Mouse (Mus musculus) limb, embryonic 14.5 days (tissue): ENCODE data around the gene Pmel. TPM values are rescaled to one million over a fixed set of nuclear protein-coding genes. Genes with fewer than 3 reads are reported as not detected.

ENCODE experiments used
- ATAC-seq: fragments of 200-750 bp; cut with Nextera tagmentation; 2 replicates; pipeline ENCODE4 v1.8.0; 2017; ENCODE audit warnings: low read depth, moderate number of reproducible peaks, moderate TSS enrichment; ENCODE audit not compliant: low FRiP score
- DNase-seq: peaks from one replicate; pipeline ENCODE4 v3.0.0-alpha.2; 2015; ENCODE audit warnings: low spot score
- H3K27ac ChIP-seq: fragments of 300-500 bp; sonication (generic); replicated peaks from 2 replicates; pipeline ENCODE4 v1.5.1; 2014; ENCODE audit warnings: low read depth, mild to moderate bottlenecking, low read length, moderate library complexity, mixed read lengths
- H3K27me3 ChIP-seq: fragments of 300-500 bp; sonication (generic); 2 replicates; pipeline ENCODE4 v1.6.1; 2014; ENCODE audit warnings: low read length, mixed read lengths; ENCODE audit not compliant: control insufficient read depth, insufficient read depth
- H3K36me3 ChIP-seq: fragments of 300-500 bp; sonication (generic); 2 replicates; pipeline ENCODE4 v1.6.1; 2014; ENCODE audit warnings: mild to moderate bottlenecking, low read length, moderate library complexity, mixed read lengths; ENCODE audit not compliant: control insufficient read depth, insufficient read depth
- H3K4me1 ChIP-seq: fragments of 300-500 bp; sonication (generic); 2 replicates; pipeline ENCODE4 v1.6.1; 2014; ENCODE audit warnings: antibody characterized with exemption, low read length, mixed read lengths; ENCODE audit not compliant: control insufficient read depth, insufficient read depth
- H3K4me2 ChIP-seq: fragments of 300-500 bp; sonication (generic); replicated peaks from 2 replicates; pipeline ENCODE4 v1.6.1; 2014; ENCODE audit warnings: low read depth, mild to moderate bottlenecking, low read length, moderate library complexity; ENCODE audit not compliant: severe bottlenecking
- H3K4me3 ChIP-seq: fragments of 300-500 bp; sonication (generic); replicated peaks from 2 replicates; pipeline ENCODE4 v1.5.1; 2014; ENCODE audit warnings: low read length
- H3K9ac ChIP-seq: fragments of 300-500 bp; sonication (generic); 2 replicates; pipeline ENCODE4 v1.6.1; 2014; ENCODE audit warnings: mild to moderate bottlenecking, low read depth, low read length, moderate library complexity; ENCODE audit not compliant: severe bottlenecking
- H3K9me3 ChIP-seq: fragments of 300-500 bp; sonication (generic); 2 replicates; pipeline ENCODE4 v1.6.1; 2016; ENCODE audit warnings: low read length; ENCODE audit not compliant: control insufficient read depth
- POLR2A ChIP-seq: fragments of 200-500 bp; IDR thresholded peaks from 2 replicates; pipeline ENCODE4 v1.8.0; 2012; ENCODE audit warnings: inconsistent platforms, mild to moderate bottlenecking, moderate library complexity, borderline replicate concordance; ENCODE audit not compliant: insufficient read depth, insufficient read length; ENCODE audit errors: extremely low read depth
- WGBS: fragments of 180-500 bp; shearing (Covaris S2); extraction: QIAGEN DNeasy Blood & Tissue Kit; methylation state at CpG from one replicate; pipeline ENCODE4 v1.1.7; 2014; 5-methylcytosine and 5-hydroxymethylcytosine counted together
- polyA plus RNA-seq, 2 experiments: library from polyadenylated mRNA; depleted of rRNA in 1 of 2; stranded (reverse) in 1 of 2; unstranded in 1 of 2; fragments of >200 nt; fragmentation: Nextera tagmentation in 1 of 2; extraction: Ambion mirVana in 1 of 2; gene quantifications; 2 replicates each; pipeline versions ENCODE4 v1.2.1 to v1.2.3; 2012 to 2014

Pmel gene
- polyA plus RNA-seq (2012; rRNA removed), result 3.7 and 3.8 TPM in 2 replicates
- 4.6 and 5.5 TPM in 2 replicates for polyA plus RNA-seq (2014; fragmentation: Nextera tagmentation; extraction: Ambion mirVana)

GRCm38 (mm10) chr10:128703895-128704294, at the start of gene Pmel:
TSS of gene Pmel (plus strand) at chr10:128704195.
- Histone ChIP-seq H3K9me3 (no peaks in the 10 kb centered on the region), H3K27ac (peak within 1 kb of the TSS; percentile 93), H3K4me3 (peak within 1 kb of the TSS; percentile 66), H3K4me2 (peak within 1 kb of the TSS; percentile 63), H3K36me3 (peaks cover 44% of the 10 kb centered on the region), H3K4me1 (peaks cover 7% of the 10 kb centered on the region), H3K9ac (peak within 1 kb of the TSS; percentile 70), H3K27me3 (no peaks in the 10 kb centered on the region)
- no peak for TF ChIP-seq POLR2A
- DNase-seq (no peak), ATAC-seq (no peak)
- 12% methylated on average over 4 of the region's 4 CpGs for WGBS

GRCm38 (mm10) chr10:128655254-128655653, 48.7 kb upstream of the Pmel start:
- Histone ChIP-seq H3K27me3 (no peaks in the 10 kb centered on the region), H3K9me3 (no peaks in the 10 kb centered on the region), H3K4me3 (no peak overlapping the region), H3K4me1 (no peaks in the 10 kb centered on the region), H3K27ac (no peak overlapping the region), H3K36me3 (no peaks in the 10 kb centered on the region), H3K9ac (no peak overlapping the region), H3K4me2 (no peak overlapping the region)
- no peak for TF ChIP-seq POLR2A
- ATAC-seq (no peak), DNase-seq (no peak)
- WGBS, result 80% methylated on average over 3 of the region's 3 CpGs

GRCm38 (mm10) chr10:128656731-128657130, 47.3 kb upstream of the Pmel start:
- DNase-seq, result no peak
- no peak overlapping the region for H3K9ac ChIP-seq
- no peak overlapping the region for H3K4me2 ChIP-seq
- H3K9me3 ChIP-seq, result no peaks in the 10 kb centered on the region
- no peak overlapping the region for H3K4me3 ChIP-seq
- no peak for TF ChIP-seq POLR2A
- H3K36me3 ChIP-seq, result no peaks in the 10 kb centered on the region
- H3K27ac ChIP-seq, result no peak overlapping the region
- no peaks in the 10 kb centered on the region for H3K4me1 ChIP-seq
- 93% methylated on average over 1 of the region's 1 CpGs for WGBS
- ATAC-seq, result no peak
- no peaks in the 10 kb centered on the region for H3K27me3 ChIP-seq

GRCm38 (mm10) chr10:128657844-128658243, 46.2 kb upstream of the Pmel start:
- Histone ChIP-seq H3K9ac (no peak overlapping the region), H3K27me3 (no peaks in the 10 kb centered on the region), H3K9me3 (no peaks in the 10 kb centered on the region), H3K4me1 (no peaks in the 10 kb centered on the region), H3K4me3 (no peak overlapping the region), H3K27ac (no peak overlapping the region), H3K36me3 (no peaks in the 10 kb centered on the region), H3K4me2 (no peak overlapping the region)
- WGBS, result 53% methylated on average over 9 of the region's 9 CpGs
- ATAC-seq, result no peak
- peak; percentile 12 for DNase-seq
- no peak for TF ChIP-seq POLR2A

GRCm38 (mm10) chr10:128659490-128659889, 44.5 kb upstream of the Pmel start:
- WGBS, result 57% methylated on average over 9 of the region's 9 CpGs
- no peaks in the 10 kb centered on the region for H3K27me3 ChIP-seq
- DNase-seq, result no peak
- H3K4me2 ChIP-seq, result no peak overlapping the region
- no peaks in the 10 kb centered on the region for H3K36me3 ChIP-seq
- H3K9ac ChIP-seq, result no peak overlapping the region
- no peaks in the 10 kb centered on the region for H3K4me1 ChIP-seq
- H3K9me3 ChIP-seq, result no peaks in the 10 kb centered on the region
- ATAC-seq, result no peak
- TF ChIP-seq POLR2A, result no peak
- H3K27ac ChIP-seq, result no peak overlapping the region
- H3K4me3 ChIP-seq, result no peak overlapping the region

- Histone ChIP-seq H3K27ac (no peak overlapping the region), H3K4me1 (no peaks in the 10 kb centered on the region), H3K36me3 (no peaks in the 10 kb centered on the region), H3K9me3 (no peaks in the 10 kb centered on the region), H3K27me3 (no peaks in the 10 kb centered on the region), H3K4me3 (no peak overlapping the region), H3K9ac (no peak overlapping the region), H3K4me2 (no peak overlapping the region)
- ATAC-seq, result no peak
- TF ChIP-seq POLR2A, result no peak
- DNase-seq, result no peak
Observed at GRCm38 (mm10) chr10:128662465-128662864, 41.5 kb upstream of the Pmel start.
